Mouse (Mus musculus) embryonic facial prominence, embryonic 13.5 days (tissue): ENCODE data around the gene Oca2. TPM values are rescaled to one million over a fixed set of nuclear protein-coding genes. Genes with fewer than 3 reads are reported as not detected.

Experiments used
- ATAC-seq: fragments of 200-750 bp; cut with Nextera tagmentation; 2 replicates; pipeline ENCODE4 v1.8.0; 2017; ENCODE audit warnings: low read depth; ENCODE audit not compliant: insufficient number of reproducible peaks, insufficient read depth, low FRiP score, low TSS enrichment
- H3K27ac ChIP-seq: fragments of 300-500 bp; sonication (generic); 2 replicates; pipeline ENCODE4 v1.5.1; 2015; ENCODE audit warnings: moderate library complexity, mild to moderate bottlenecking, inconsistent platforms
- H3K27me3 ChIP-seq: fragments of 300-500 bp; sonication (generic); 2 replicates; pipeline ENCODE4 v1.6.1; 2015; ENCODE audit warnings: mild to moderate bottlenecking, inconsistent platforms
- H3K36me3 ChIP-seq: fragments of 300-500 bp; sonication (generic); 2 replicates; pipeline ENCODE4 v1.6.1; 2015; ENCODE audit warnings: mild to moderate bottlenecking, inconsistent platforms
- H3K4me1 ChIP-seq: fragments of 300-500 bp; sonication (generic); 2 replicates; pipeline ENCODE4 v1.6.1; 2015; ENCODE audit warnings: inconsistent platforms
- H3K4me2 ChIP-seq: fragments of 300-500 bp; sonication (generic); 2 replicates; pipeline ENCODE4 v1.6.1; 2015; ENCODE audit warnings: moderate library complexity, mild to moderate bottlenecking, inconsistent platforms
- H3K4me3 ChIP-seq: fragments of 300-500 bp; sonication (generic); 2 replicates; pipeline ENCODE4 v1.5.1; 2015; ENCODE audit warnings: mild to moderate bottlenecking, inconsistent platforms
- H3K9ac ChIP-seq: fragments of 300-500 bp; sonication (generic); 2 replicates; pipeline ENCODE4 v1.6.1; 2015; ENCODE audit warnings: mild to moderate bottlenecking, inconsistent platforms
- H3K9me3 ChIP-seq: fragments of 300-500 bp; sonication (generic); 2 replicates; pipeline ENCODE4 v1.6.1; 2016; ENCODE audit warnings: inconsistent platforms
- WGBS: fragments of 180-500 bp; shearing (Covaris S2); methylation state at CpG from one replicate; pipeline ENCODE4 v1.1.7; 2015; ENCODE audit warnings: mixed read lengths; 5-methylcytosine and 5-hydroxymethylcytosine counted together
- polyA plus RNA-seq: library from polyadenylated mRNA; unstranded; fragments of >200 nt; fragmentation: Nextera tagmentation; extraction: Ambion mirVana; gene quantifications from 2 replicates; pipeline ENCODE4 v1.2.1, GENCODE M21; 2015

The Oca2 gene
- polyA plus RNA-seq, result 0.19 TPM in 1 of 2 replicates, not detected in the other

GRCm38 (mm10) chr7:56239543-56239942 lies at the start of gene Oca2:
Gene Oca2, plus strand, starts transcription at chr7:56239760.
- ATAC-seq, result no peak
- WGBS, result 44% methylated on average over 3 of the region's 3 CpGs
- peaks cover 12% of the 10 kb centered on the region; the same call in 1 of the 2 replicates for H3K4me1 ChIP-seq
- no peak within 1 kb of the TSS for H3K4me2 ChIP-seq
- no peak within 1 kb of the TSS for H3K4me3 ChIP-seq
- no peaks in the 10 kb centered on the region for H3K9me3 ChIP-seq
- no peak within 1 kb of the TSS for H3K27ac ChIP-seq
- H3K9ac ChIP-seq, result no peak within 1 kb of the TSS
- no peaks in the 10 kb centered on the region for H3K27me3 ChIP-seq
- H3K36me3 ChIP-seq, result no peaks in the 10 kb centered on the region

GRCm38 (mm10) chr7:56191041-56191440 lies 48.5 kb upstream of the Oca2 start:
- 93% methylated on average over 6 of the region's 6 CpGs for WGBS

GRCm38 (mm10) chr7:56191661-56192060 lies 47.9 kb upstream of the Oca2 start:
- no peak overlapping the region for H3K27ac ChIP-seq
- H3K4me3 ChIP-seq, result no peak overlapping the region
- H3K4me2 ChIP-seq, result no peak overlapping the region
- ATAC-seq, result no peak
- H3K9ac ChIP-seq, result no peak overlapping the region
- WGBS, result 80% methylated on average over 4 of the region's 4 CpGs
- H3K9me3 ChIP-seq, result no peaks in the 10 kb centered on the region
- no peaks in the 10 kb centered on the region for H3K4me1 ChIP-seq
- H3K36me3 ChIP-seq, result peaks cover 62% of the 10 kb centered on the region
- no peaks in the 10 kb centered on the region for H3K27me3 ChIP-seq

More at GRCm38 (mm10) chr7:56191041-56191440, 48.5 kb upstream of the Oca2 start:
- peaks cover 62% of the 10 kb centered on the region for H3K36me3 ChIP-seq
- no peaks in the 10 kb centered on the region for H3K4me1 ChIP-seq
- no peak overlapping the region for H3K4me3 ChIP-seq
- no peak for ATAC-seq
- no peak overlapping the region for H3K4me2 ChIP-seq
- H3K27me3 ChIP-seq, result no peaks in the 10 kb centered on the region
- H3K27ac ChIP-seq, result no peak overlapping the region
- no peaks in the 10 kb centered on the region for H3K9me3 ChIP-seq
- H3K9ac ChIP-seq, result no peak overlapping the region

DNA sequence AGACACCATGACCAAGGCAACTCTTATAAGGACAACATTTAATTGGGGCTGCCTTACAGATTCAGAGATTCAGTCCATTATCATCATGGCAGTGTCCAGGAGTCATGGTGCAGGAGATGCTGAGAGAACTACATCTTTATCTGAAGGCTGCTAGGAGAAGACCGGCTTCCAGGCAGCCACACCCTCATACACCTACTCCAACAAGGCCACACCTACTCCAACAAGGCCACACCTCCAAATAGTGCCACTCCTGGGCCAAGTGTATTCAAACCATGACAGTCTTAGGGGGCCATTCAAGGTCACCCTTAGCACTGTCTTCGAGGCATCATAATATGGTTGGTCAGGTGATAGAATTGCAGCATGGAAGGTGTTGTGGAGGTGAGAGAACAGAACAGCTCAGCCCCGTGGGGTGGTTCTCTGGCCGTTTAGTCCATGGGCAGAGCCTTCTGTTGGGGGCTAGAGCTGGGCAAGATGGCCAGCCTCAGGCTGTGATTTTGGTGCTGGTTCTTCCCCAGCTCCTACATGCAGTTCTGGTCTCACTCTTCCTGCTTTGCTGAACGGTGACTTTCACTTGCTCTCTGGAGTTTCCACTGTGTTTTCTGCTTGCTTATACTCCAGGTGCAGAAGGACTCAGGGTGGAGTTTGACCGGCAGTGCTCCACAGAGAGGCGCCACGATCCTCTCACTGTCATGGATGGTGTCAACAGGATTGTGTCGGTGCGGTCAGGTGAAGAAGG lies 37.9 kb upstream of the Oca2 start:
- WGBS, result 97% methylated on average over 10 of the region's 10 CpGs

GRCm38 (mm10) chr7:56202843-56203242 lies 36.7 kb upstream of the Oca2 start:
- Histone ChIP-seq H3K27ac (no peak overlapping the region), H3K36me3 (peaks cover 80% of the 10 kb centered on the region), H3K4me2 (no peak overlapping the region), H3K4me1 (peaks cover 8% of the 10 kb centered on the region), H3K9ac (no peak overlapping the region), H3K27me3 (no peaks in the 10 kb centered on the region), H3K9me3 (no peaks in the 10 kb centered on the region), H3K4me3 (no peak overlapping the region)
- 91% methylated on average over 3 of the region's 3 CpGs for WGBS
- no peak for ATAC-seq

More for the DNA sequence above, 37.9 kb upstream of the Oca2 start:
- Histone ChIP-seq H3K4me2 (no peak overlapping the region), H3K36me3 (peaks cover 82% of the 10 kb centered on the region), H3K9ac (no peak overlapping the region), H3K4me3 (no peak overlapping the region), H3K27ac (no peak overlapping the region), H3K4me1 (peaks cover 8% of the 10 kb centered on the region), H3K9me3 (no peaks in the 10 kb centered on the region), H3K27me3 (no peaks in the 10 kb centered on the region)
- ATAC-seq, result no peak

- WGBS, result 96% methylated on average over 2 of the region's 2 CpGs
- Histone ChIP-seq H3K27me3 (no peaks in the 10 kb centered on the region), H3K4me3 (no peak overlapping the region), H3K9me3 (no peaks in the 10 kb centered on the region), H3K27ac (no peak overlapping the region), H3K36me3 (peaks cover 79% of the 10 kb centered on the region), H3K4me2 (no peak overlapping the region), H3K4me1 (peaks cover 8% of the 10 kb centered on the region), H3K9ac (no peak overlapping the region)
- no peak for ATAC-seq
Measured at GRCm38 (mm10) chr7:56203286-56203685, 36.3 kb upstream of the Oca2 start.

- Histone ChIP-seq H3K4me1 (peaks cover 8% of the 10 kb centered on the region), H3K9me3 (no peaks in the 10 kb centered on the region), H3K36me3 (peaks cover 80% of the 10 kb centered on the region), H3K4me3 (no peak overlapping the region), H3K4me2 (no peak overlapping the region), H3K27me3 (no peaks in the 10 kb centered on the region), H3K27ac (peak overlapping the region; percentile 51), H3K9ac (no peak overlapping the region)
- WGBS, result 35% methylated on average over 3 of the region's 3 CpGs
- no peak for ATAC-seq
Measured at GRCm38 (mm10) chr7:56204877-56205276, 34.7 kb upstream of the Oca2 start.

DNA sequence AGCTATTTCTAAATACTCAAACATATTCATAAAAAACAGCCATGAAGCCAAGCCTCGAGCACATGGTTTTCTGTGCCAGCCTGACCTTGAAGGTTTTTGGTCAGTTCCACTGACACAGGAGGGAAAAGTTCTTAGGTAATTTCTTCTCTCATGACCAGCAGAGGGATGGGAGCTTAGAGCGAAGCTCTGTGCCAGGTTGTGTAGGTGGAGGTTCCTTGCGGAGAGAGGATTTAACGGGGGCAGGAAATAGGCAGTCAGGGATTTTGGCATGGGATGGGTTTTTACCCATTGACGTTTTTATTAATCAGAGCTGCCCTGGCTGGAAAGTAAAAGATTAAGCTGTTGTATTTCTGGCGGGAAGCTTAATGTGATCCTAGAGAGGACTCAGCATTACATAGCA lies 18.7 kb upstream of the Oca2 start:
- Histone ChIP-seq H3K4me3 (no peak overlapping the region), H3K27me3 (no peaks in the 10 kb centered on the region), H3K36me3 (peaks cover 80% of the 10 kb centered on the region), H3K27ac (no peak overlapping the region), H3K4me2 (no peak overlapping the region), H3K9me3 (no peaks in the 10 kb centered on the region), H3K4me1 (no peaks in the 10 kb centered on the region), H3K9ac (no peak overlapping the region)
- WGBS, result 90% methylated on average over 6 of the region's 6 CpGs
- no peak for ATAC-seq

- Histone ChIP-seq H3K9ac (no peak overlapping the region), H3K27me3 (no peaks in the 10 kb centered on the region), H3K27ac (0 out of 2 replicates have a peak overlapping the region, but pooled peaks have one; percentile 11), H3K4me2 (no peak overlapping the region), H3K9me3 (no peaks in the 10 kb centered on the region), H3K4me1 (peaks cover 12% of the 10 kb centered on the region; the same call in 1 of the 2 replicates), H3K4me3 (no peak overlapping the region), H3K36me3 (peaks cover 24% of the 10 kb centered on the region)
- no peak for ATAC-seq
- 27% methylated on average over 5 of the region's 5 CpGs for WGBS
Measured at GRCm38 (mm10) chr7:56235794-56236423, 3.7 kb upstream of the Oca2 start.

- Histone ChIP-seq H3K4me3 (no peak overlapping the region), H3K36me3 (peaks cover 19% of the 10 kb centered on the region), H3K27me3 (no peaks in the 10 kb centered on the region), H3K4me2 (no peak overlapping the region), H3K27ac (0 out of 2 replicates have a peak overlapping the region, but pooled peaks have one; percentile 11), H3K4me1 (peaks cover 12% of the 10 kb centered on the region; the same call in 1 of the 2 replicates), H3K9me3 (no peaks in the 10 kb centered on the region), H3K9ac (no peak overlapping the region)
- ATAC-seq, result no peak
- 81% methylated on average over 3 of the region's 3 CpGs for WGBS
Measured at GRCm38 (mm10) chr7:56236617-56237016, 2.9 kb upstream of the Oca2 start.

- no peaks in the 10 kb centered on the region for H3K9me3 ChIP-seq
- H3K4me1 ChIP-seq, result 0 out of 2 replicates have a peak, but pooled peaks cover 4% of the 10 kb centered on the region
- H3K4me3 ChIP-seq, result no peak overlapping the region
- no peak overlapping the region for H3K9ac ChIP-seq
- 86% methylated on average over 10 of the region's 10 CpGs for WGBS
- no peaks in the 10 kb centered on the region for H3K27me3 ChIP-seq
- H3K27ac ChIP-seq, result no peak overlapping the region
- no peak for ATAC-seq
- no peak overlapping the region for H3K4me2 ChIP-seq
- no peaks in the 10 kb centered on the region for H3K36me3 ChIP-seq
Measured at GRCm38 (mm10) chr7:56254568-56254967, 15.0 kb downstream of the Oca2 start.
